Mouse (Mus musculus): ENCODE data around the gene Trio. TPM values are rescaled to one million over a fixed set of nuclear protein-coding genes. Genes with fewer than 3 reads are reported as not detected.

Trio gene
- total RNA-seq, 2 experiments from 2014 or later, result 266 to 349 TPM

DNA sequence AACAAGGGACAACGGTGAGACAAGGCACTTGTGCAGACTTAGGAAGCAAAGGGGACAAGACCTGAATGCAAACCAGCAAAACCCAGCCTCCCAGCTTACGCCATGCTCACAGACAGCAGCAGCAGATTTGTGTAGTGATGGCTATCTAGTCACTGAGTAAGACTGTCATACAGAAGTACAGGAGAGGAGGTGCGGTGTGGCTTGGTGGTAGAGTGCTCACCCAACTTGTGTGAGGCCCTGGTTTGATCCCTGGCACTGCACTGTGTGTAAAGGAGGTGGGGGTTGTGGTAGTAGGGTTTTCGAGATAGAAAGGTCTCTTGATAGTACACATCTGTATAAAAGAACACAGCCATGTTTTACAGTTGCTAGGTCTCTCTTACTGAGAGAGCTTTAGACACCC, 198.8 kb downstream of the Trio start:
- DNase-seq, result no peak

DNA sequence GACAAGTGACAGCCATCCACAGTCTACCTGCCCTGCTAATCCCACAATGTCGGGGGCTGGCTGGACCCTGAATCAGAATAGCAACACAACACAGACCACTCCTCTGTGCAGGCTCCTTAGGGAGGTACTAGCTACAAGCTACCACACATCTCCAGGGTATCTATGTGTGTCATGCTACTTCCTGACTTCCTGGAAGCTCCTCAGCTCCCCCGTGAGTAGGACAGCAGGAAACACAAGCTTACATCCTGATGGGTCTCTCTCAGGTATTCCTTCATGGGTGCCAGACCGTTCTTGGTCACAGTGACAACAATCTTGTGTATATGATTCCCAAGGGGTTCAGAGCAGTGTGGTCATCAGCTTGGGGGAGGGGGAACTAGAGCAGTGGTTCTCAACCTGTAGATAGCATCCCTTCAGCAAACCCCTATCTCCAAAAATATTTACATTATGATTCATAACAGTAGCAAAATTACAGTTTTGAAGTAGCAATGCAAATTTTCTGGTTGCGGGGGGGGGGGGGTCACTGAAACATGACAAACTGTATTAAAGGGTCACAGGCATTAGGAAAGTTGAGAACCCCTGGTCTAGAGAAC, 199.5 kb downstream of the Trio start:
- DNase-seq, result no peak

DNA sequence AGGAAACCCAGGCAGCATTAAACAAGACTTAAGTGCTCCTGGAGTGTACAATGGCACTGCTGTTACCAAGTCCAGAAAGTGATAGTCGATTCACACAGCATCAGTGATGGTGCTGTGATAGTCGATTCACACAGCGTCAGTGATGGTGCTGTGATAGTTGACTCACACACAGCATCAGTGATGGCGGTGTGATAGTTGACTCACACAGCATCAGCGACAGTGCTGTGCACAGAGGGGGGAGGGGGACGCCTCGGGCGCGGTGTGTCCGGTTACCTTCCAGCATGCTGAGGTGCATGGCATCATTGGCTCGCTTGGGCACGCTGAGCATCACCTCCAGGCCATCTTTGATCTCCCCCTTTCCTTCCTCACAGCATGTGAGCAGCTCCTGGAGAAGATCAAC, 200.3 kb downstream of the Trio start:
- no peak for DNase-seq

DNA sequence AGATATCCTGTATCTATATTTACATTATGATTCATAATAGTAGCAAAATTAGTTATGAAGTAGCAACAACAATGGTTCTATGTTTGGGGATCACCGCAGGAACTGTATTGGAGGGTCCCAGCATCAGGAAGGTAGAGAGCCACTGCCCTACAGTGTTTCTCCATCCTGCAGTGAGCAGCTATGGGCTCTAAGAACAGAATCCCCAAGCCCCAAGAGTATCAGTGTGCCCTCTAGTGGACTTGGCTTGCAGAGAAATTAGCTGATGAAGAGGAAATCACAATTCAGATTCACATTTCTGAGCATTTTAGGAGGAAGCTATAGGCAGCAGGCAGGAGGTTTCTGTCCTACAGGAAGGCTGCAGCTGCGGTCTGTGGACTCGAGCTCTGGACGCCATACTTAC, 202.1 kb downstream of the Trio start:
- no peak for DNase-seq

DNA sequence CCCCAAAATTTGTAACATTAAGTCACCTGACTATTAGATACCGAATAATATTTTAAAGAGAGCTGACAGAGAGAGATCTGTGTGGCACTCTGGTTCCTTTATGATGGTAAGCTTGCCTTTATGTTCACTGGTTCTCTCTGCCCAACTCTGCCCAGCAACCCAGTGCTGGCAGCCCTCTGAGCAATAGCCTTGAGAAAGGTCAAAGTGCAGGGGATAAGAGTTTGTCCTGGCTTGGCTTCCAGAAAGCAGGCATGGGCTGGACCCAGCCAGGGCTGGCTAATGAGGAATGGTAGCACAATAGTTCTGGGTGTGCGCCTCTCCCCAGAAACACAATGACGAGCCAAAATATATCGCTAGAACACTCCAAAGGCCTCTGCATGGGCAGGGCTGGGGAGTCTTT, 203.2 kb downstream of the Trio start:
- DNase-seq, result no peak

DNA sequence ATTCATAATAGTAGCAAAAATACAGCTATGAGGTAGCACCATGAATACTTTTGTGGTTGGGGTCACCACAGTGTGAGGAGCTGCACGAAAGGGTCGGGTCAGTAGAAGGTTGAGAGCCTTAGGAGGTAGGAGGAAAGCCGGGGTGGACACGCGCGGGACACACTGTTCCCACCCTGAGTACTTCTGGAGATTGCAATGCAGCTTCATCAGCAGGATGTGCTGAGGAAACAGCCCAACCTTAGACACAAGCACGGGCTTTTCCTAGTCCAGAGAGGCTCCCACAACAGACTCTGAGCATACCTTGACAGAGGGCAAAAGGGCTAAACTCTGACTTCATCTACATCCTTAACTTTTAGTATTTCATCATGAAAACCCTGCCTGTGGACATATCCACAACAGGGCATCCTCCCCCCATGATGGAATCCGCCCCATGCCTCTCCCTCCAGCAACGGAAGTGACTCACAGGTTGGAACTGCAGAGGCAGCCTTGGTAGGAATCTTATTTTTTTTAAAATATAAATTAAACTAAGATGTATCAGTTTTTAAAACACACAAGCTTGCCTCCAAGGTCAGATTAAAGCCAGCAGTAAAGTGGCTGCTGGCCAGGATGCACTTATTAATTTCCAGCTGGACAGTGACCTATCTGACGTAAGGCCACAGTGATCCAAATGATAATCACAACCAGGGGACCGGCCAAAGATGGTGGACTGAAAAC, 203.8 kb downstream of the Trio start:
- no peak for DNase-seq

DNA sequence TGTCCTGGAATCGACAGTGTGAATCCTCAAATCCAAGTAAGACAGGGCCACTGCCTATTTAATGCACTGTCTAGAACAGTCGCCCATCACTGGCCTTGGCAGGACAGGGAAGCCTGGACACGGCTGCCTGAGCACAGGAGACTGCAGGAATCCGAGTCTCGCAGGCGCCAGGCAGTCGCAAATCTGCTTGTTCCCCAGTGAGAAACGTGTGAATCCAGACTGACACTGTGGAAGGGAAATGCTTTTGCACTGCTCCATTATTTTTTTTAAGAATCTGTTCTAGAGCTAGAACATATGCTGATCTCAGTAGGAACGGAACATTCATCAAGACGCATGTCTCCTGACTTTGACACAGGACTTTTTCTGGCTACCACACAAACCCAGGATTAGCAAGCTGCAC, 208.6 kb downstream of the Trio start:
- peak in 1 of 2 experiments; percentile 50 for DNase-seq

DNA sequence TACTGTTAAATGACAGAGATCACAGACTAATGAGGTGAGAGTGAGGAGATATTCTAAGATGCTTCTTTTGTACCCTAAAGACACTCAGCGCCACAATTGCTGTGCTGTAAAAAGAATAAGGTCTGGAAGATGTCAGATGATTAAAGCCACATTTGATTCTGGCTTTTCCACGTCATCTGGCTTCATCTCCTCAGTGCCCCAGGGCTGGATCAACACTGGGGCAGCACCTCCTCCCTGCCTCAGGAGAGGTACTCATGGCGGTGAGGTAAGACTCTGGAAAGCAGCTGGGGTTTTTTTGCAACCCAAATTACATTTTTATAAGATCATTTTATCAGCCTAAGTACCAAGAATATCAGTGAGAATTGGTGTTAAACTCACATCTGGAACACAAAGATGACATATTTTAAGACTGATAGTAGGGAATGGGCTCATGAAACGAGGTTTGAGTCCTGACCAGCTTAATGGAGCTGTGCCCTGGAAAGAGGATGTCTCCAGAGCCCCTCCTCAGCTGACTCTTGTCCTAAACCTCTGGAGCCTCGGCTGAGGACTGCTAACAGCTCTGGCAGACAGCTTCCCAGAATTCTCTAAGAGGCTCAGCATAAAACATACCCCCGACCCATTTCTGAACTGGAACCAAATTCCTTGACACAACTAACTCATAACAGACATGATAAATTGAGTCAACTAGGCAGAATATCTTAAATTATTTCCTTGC, 210.8 kb downstream of the Trio start:
- DNase-seq, result no peak

DNA sequence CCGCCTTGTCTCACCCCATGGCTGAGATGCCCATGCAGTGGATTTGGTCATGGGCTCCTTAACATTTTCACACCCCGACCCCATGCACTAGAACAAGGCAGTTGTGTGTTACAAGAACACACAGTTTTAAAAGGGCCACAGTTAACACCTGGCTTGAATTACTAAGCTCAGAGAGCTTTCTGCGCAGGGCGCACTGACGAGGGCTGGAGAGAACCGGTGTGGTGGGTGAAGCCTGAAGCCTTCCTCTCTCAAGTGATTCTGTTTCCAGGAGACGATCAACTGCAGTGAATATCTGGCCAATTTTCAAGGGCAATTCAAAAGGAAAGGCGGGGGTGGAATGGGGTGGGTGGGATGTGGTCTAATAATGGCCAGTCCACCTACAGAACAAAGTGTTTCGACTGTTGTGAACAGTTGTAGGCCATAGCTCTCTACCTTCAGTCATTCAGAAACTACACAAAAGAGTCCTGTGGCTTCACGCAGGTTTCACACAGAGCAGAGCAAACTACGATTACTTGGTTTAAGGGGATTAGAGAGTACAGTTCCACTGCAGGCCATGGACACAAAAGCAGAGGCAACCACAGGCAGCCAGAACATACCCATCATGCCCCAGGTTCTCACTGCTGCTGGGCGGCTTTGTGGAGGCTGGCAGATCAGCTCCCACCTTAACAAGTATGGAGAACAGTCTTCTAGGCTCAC, 214.7 kb downstream of the Trio start:
- no peak for DNase-seq

DNA sequence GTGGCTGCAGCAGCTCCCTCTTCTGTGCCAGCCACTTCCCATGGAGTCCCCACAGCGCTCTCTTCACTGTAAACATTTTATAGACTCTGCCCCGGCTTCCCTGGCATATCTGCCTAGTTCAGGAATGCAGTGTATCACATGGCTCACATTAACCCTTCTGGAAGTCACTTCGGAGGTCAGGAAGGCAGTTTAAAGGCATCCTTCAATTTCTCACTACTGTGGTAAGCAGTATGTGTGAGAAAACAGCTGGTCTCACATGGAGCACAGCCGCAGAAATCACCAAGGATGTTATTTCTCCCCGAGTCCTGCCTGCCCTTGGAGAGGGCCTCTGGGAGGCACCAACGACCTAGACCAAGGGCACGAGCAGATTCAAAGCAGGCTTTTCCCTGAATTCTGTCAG, 215.4 kb downstream of the Trio start:
- DNase-seq, result no peak

DNA sequence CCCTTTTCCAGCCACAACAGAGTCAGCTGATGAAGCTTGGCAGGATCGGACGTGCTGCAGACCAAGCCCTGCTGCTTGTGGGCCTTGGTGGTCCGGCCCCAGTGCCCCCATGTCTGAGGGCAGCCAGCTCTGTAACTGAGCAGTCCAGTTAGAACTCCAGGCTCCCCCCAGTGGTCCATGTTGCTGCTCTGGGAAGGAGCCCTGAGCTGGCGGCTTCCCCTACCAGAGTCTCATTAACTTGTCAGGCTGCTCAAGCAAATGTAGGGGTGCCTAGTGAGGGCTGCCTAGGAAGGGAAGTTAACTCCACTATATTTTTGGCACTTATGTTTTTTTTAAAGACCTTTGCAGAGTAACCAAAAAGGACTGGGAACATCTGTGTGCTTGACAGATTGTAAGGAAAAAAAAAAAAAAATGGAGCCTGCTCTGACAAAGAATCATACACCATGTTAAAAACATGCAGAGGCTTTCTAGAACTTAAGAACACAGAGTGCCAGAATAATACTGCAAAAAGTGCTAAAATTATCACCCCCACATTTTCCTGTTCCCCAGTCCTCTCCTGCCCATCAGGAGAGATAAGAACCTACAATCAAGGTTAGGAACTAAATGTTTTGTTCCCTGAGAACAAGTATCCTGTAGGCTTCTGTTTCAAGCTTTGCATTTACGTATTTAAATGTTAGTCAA, 216.9 kb downstream of the Trio start:
- DNase-seq, result no peak

DNA sequence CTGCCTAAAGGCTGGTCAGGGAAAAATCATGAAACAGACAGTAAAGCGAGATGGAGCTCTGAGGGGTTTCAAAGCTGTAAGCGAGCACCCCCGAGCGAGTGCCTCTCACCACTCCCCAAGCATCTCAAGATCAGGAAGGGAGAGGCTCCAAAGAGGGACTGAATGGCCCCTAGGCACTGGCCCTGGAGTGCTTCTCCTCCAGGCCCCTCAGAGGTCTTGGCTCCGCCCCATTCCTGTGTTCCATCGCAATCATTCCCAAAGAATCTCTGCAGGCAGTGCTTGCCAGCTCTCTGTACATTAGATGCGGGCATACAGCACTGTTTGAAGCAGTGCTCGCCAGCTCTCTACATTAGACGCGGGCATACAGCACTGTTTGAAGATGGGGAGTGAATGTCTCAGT, 219.4 kb downstream of the Trio start:
- DNase-seq, result no peak

DNA sequence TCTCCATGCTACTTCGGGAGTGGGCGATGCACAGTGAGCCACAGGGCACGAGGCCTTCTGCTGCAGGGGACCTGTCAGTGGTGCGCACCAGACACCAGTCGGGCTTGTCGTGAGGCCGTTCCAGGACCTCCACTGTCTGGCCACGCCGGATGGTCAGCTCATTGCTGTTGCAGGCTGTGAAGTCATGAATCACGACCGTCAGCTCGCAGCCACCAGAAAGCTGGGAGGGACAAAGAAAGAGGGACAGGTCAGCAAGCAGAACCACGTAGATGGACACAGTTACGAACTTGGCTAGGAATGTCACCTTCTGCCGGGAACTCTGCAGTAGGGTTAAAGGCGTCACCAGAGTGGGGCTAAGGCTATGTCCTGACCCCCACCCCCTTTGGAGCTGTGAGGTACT, 220.0 kb downstream of the Trio start:
- no peak for DNase-seq

DNA sequence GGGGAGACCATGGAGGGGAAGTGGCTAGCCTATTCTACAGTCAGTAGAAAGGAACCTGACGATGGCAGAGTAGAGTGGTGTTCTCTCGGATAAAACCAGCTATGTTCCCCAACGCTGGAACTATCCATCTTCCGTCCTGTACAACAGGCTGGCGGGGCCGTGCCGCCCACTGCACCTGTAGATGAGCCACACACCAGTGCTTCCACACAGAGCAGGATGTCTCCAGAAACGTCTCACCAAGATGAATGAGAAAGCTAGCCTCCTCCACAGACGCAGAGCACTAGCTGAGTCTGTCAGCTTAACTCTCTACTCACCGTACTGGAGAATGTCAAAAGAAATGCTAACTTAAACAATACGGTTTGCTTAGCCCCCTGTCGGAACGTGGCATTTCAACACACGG, 221.2 kb downstream of the Trio start:
- DNase-seq, result no peak

DNA sequence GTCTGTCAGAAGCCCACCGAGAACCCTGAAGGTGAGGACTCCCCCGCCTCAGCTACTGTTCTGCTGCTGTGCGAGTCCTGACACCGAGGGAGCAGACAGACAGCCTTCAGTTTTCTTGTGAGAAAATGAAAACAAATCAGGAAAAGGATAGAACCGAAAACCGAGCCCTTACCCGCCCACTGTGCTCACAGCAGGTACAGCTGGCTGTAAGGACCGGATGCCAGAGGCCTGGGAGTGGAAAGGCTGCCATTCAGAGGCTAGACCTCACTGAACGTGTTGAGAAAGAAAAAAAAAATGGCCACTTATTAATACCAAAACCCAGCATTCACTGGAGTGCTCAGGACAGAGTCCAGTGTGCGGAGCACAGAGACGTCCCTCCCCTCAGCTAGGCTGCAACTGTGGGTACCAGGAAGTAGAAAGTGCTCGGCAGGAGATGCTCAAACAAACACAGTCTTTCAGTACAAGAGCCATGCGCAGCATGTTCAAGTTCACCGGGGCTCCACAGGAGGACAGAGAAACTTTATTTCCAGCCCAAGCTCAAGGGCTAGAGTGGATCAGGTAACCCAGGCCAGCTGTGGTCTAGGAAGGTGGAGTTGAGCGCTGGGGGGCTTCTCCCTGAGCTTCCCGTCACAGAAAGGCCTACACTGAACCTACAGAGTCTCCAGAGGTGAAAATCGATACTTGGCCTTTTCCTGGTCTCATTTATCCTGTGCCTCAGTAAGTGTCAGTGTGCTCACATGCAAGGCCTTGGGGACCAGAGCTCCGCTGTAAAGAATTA, 221.9 kb downstream of the Trio start:
- no peak for DNase-seq

DNA sequence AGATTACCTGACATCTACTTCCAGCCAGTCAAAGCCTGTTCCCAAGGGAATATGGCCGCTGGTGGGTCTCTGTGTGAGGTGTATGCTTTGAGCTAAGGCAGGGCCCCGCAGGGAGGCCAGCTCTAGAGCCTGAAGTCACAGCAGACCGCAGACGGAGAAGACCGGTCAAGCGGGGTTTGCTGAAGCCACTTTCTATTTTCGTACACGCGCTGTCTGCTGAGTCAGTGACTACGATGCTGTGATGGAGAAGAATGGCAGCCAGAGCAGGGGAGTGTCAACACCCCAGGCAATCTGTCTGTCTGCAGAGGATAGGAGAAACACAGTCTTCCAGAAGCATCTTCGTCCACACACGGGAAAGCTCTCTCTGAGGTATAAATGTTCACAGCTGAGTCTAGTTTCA, 223.4 kb downstream of the Trio start:
- no peak for DNase-seq

DNA sequence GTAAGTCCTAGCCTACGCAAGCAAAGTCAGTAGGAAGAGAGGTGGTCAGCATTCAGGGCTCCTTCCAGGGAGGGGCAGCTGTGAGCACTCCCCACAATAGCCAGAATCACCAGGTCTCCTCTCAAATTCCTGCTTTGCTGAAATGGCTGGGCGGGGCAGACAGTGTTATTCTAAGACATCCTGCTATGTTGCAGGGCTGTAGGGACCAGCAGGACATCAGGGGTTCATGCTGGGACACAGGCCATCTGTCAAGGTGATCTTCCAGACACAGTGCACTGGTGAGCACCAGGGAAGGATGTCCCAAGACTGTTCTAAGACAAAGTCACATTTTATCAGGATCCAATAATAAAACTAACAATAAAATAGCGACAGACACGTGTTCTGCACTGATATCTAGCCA, 224.5 kb downstream of the Trio start:
- DNase-seq, result no peak

DNA sequence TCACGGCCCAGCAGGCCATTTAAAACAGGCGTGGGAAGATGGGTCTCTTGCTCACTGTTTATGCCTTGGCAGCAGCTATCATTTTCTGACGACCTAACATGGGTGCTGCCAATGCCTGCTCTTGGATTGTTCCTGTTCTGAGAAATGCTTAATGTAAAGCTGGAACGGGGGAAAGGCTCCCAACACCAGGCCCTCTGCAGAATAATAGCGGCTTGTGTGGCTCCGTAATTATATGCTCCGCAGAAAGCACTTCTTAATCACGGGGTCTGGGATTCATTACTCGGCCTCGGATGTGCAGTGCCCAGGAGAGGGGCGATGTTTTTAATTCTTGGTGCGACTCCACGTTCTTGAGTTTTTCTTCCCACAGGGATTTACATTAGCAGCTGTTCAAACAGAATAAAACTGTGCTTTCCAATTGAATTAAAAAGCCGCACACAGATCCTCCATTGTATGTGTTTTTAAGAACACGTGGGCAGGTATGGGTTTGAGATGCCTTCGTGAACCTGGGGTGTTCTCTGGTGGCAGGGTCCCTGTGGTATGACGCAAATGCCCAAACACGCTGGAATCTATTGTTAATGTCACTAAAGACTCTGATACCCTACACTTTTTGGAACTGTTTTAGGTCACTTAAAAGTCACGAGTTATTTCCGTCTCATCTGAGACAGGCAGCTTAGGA, 228.0 kb downstream of the Trio start:
- DNase-seq, result no peak

DNA sequence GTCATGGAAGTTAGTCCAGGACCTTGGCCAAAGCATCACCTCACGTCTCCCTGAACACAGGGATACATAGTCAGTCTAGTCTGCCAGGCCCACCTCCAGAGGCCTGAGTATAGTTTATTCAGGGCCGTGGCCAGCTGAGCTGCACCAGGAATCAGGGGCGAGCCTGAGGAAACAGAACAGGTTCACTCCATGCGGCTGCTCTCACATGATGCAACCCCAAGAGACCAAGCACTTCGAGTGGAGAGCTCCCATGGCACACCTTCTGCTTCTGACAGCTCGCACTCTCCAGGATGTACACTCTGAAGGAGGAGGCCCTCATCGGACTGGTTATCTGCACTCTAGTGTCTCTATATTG, 228.8 kb downstream of the Trio start:
- no peak for DNase-seq

DNA sequence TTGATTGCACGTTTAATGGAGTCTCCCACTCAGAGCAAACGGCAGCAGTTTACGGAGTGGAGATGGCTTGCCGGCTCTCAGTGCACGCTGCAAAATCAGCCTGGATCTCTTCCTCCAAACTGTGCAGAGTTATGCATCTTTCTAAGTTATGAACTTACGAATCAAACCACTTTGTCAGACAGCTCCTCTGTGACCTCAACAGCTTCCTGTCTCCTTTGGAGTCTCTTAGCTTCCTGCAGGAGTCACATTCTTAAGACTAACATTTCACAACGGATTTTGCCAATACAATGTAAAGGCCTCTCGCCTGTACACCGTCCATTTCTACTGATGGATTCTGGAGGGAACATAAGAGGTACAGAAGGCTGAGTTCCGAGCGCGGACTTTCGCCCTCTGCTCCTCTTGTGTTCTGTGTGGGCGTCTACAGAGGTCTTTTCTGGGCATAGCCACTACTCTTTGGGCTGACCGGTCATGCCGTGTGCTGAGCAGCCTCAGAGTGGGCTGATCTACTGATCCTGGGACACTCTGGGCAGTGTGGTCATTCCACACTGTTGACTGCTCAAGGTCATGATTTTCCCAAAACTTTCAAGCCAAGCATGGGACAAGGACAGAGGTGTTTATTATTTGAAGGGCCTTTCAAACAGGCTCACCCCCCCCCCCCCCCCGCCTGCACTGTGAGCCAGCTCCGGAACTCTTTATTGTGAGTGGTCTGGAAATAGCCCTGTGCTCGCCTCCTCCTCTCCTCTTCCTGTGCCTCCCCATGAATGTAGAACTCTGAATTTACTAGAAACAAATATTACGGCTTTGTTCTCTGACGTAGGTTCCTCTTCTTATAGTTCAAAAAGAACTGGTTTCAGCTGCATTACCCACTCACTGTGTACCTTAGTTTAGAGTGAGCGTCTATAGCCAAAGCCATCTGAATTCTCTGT, 229.4 kb downstream of the Trio start:
- no peak for DNase-seq
